In the genomic region with DNA sequence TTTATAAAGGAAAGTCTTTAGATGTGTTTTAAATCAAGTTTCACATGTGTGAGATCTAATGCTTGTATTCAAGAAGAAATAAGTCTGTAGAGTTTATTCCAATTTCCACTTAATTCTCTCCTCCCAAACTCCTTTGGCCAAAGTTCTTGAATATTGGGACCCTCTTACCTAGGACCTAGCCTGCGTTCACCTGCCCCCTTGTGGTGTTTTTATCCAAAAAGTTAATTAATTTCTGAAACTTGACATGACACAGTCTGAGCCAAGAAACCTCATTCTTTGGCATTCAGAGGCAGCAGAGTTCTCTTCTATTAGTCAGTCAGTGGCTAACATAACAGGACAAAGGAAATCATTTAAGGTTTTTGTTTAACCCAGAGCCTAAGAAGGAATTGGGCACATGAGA, we compare ENCODE assay signal across 25 mouse cellular contexts. TPM values are rescaled to one million over a fixed set of nuclear protein-coding genes. Genes with fewer than 3 reads are reported as not detected.
A peak's percentile ranks its signal among the peaks of the same experiment; 100 is the strongest.
DNase-seq lines count a peak whose midpoint lies in the region; ATAC-seq and TF ChIP-seq lines count a peak whose summit lies in the region.
"Had no signal": no experiment of that assay in that cellular context is flagged by ENCODE, and none has a peak within 500 bp of the region (broad histone marks: within the 10 kb centered on the region; RNA-seq: fewer than 3 reads in every experiment).

No protein-coding gene starts in this region.

- H3K27ac ChIP-seq in liver, adult 2 months (replicated peaks; ENCODE audit: insufficient read depth, low read depth, low read length) = no peak overlapping the region
- no peak overlapping the region for H3K27ac ChIP-seq in CH12.LX (ENCODE audit: insufficient read depth, low read depth)
- H3K27ac ChIP-seq: embryonic facial prominence, embryonic 15.5 days; forebrain, embryonic 15.5 days; heart, embryonic 13.5 days; hindbrain, embryonic 15.5 days had no signal

- no peak overlapping the region for H3K4me3 ChIP-seq in liver, adult 2 months (ENCODE audit: insufficient read depth, low read depth, low read length)
- H3K4me3 ChIP-seq in CH12.LX (replicated peaks in 1 of 3; ENCODE audit: low read depth in 2 of 3, low read length in 2 of 3, poor library complexity in 1 of 3) = no peak overlapping the region
- H3K4me3 ChIP-seq: embryonic facial prominence, embryonic 15.5 days; erythroblast, embryonic 14.5 days; forebrain, embryonic 15.5 days; heart, embryonic 13.5 days; hindbrain, embryonic 15.5 days had no signal

- no peaks in the 10 kb centered on the region for H3K9me3 ChIP-seq in CH12.LX (replicated peaks; ENCODE audit: low read length)
- H3K9me3 ChIP-seq: embryonic facial prominence, embryonic 15.5 days; forebrain, embryonic 15.5 days; heart, embryonic 13.5 days; hindbrain, embryonic 15.5 days had no signal

- 43% methylated on average over 1 of the region's 1 CpGs for WGBS in liver, adult 2 months

- TF ChIP-seq CTCF in liver, adult 2 months (IDR thresholded peaks at IDR 0.05; ENCODE audit: low read depth, low read length) = no peak
- peak in 1 of 2 experiments; percentile 42; a peak in 2 of 4 replicates for TF ChIP-seq CTCF in CH12.LX (conservative IDR thresholded peaks at IDR 0.05 in 1 of 2, IDR thresholded peaks at IDR 0.05 in 1 of 2; ENCODE audit: low read depth in 2 of 2, low read length in 2 of 2)

- ATAC-seq in erythroid progenitor cell, adult 5-6 weeks (replicated peaks; ENCODE audit: low FRiP score, poor library complexity, severe bottlenecking) = no peak
- ATAC-seq: CD4-positive, CD25-positive, alpha-beta regulatory T cell, adult 4 months; forebrain, embryonic 15.5 days had no signal

- H3K4me2 ChIP-seq in CH12.LX (ENCODE audit: insufficient read depth, low read depth, poor library complexity, severe bottlenecking) = no peak overlapping the region
- H3K4me2 ChIP-seq: embryonic facial prominence, embryonic 15.5 days; forebrain, embryonic 15.5 days; heart, embryonic 13.5 days; hindbrain, embryonic 15.5 days had no signal

- H3K9ac ChIP-seq in liver, adult 2 months (ENCODE audit: low read depth, low read length) = no peak overlapping the region
- no peak overlapping the region for H3K9ac ChIP-seq in CH12.LX (ENCODE audit: insufficient read depth, low read depth)
- H3K9ac ChIP-seq: embryonic facial prominence, embryonic 15.5 days; forebrain, embryonic 15.5 days; heart, embryonic 13.5 days; hindbrain, embryonic 15.5 days had no signal

- no peaks in the 10 kb centered on the region for H3K36me3 ChIP-seq in liver, adult 2 months (ENCODE audit: control insufficient read depth, insufficient read depth, low read length)
- no peaks in the 10 kb centered on the region for H3K36me3 ChIP-seq in CH12.LX (replicated peaks in 1 of 2; ENCODE audit: control insufficient read depth in 1 of 2, insufficient read depth in 1 of 2, low read length in 1 of 2)
- H3K36me3 ChIP-seq: embryonic facial prominence, embryonic 15.5 days; forebrain, embryonic 15.5 days; heart, embryonic 13.5 days; hindbrain, embryonic 15.5 days had no signal

- dilution Hi-C loops in CH12.LX (cut with MboI; ENCODE audit: extremely low pct_ligation_motif_present, extremely low pct_unique_long_range_greater_than_20kb, low sequenced_read_pairs) = no loop called here

- in situ Hi-C loops in CH12.LX (cut with MboI; ENCODE audit: low pct_ligation_motif_present, low pct_unique_long_range_greater_than_20kb, low sequenced_read_pairs) = no loop called here

- peak; percentile 41 for DNase-seq in liver, adult 2 months (ENCODE audit: extremely low read depth, low read depth, low spot score)
- no peak for DNase-seq in liver
- peak; percentile 6 for DNase-seq in 3T3-L1 (ENCODE audit: low read depth, low spot score)
- DNase-seq in CH12.LX (ENCODE audit: extremely low read depth) = no peak
- peak; percentile 6 for DNase-seq in adipocyte (ENCODE audit: low spot score)
- DNase-seq in cerebellum, adult 11 months = no peak
- DNase-seq: adrenal gland, postnatal 10 days; B cell, adult 2 months; cerebellum, adult 18-20 months; cerebellum, adult 9-11 months; cerebellum, postnatal 36 days; embryo, embryonic 11 days; gastrocnemius, postnatal 36 days; heart, adult 11 months; heart, postnatal 36 days had no signal

- peak; percentile 28 for TF ChIP-seq RAD21 in CH12.LX (IDR thresholded peaks at IDR 0.05; ENCODE audit: low read depth, low read length)

- no peak for TF ChIP-seq EP300 in CH12.LX (IDR thresholded peaks at IDR 0.05; ENCODE audit: low read length)

- H3K4me1 ChIP-seq in liver, adult 2 months (ENCODE audit: control insufficient read depth, insufficient read depth, low read length) = no peaks in the 10 kb centered on the region
- no peaks in the 10 kb centered on the region for H3K4me1 ChIP-seq in CH12.LX (ENCODE audit: control insufficient read depth in 1 of 2, insufficient read depth in 2 of 2)
- H3K4me1 ChIP-seq: embryonic facial prominence, embryonic 15.5 days; forebrain, embryonic 15.5 days; heart, embryonic 13.5 days; hindbrain, embryonic 15.5 days had no signal

- H3K79me2 ChIP-seq in liver, adult 2 months (ENCODE audit: control insufficient read depth, insufficient read depth, low read length) = no peaks in the 10 kb centered on the region
- no peaks in the 10 kb centered on the region for H3K79me2 ChIP-seq in CH12.LX (replicated peaks; ENCODE audit: control insufficient read depth, extremely low read depth, insufficient read depth, poor library complexity, severe bottlenecking)

- no peak for TF ChIP-seq POLR2A in liver, adult 2 months (IDR thresholded peaks at IDR 0.05; ENCODE audit: extremely low read depth, insufficient read depth, low read length)
- TF ChIP-seq POLR2A in CH12.LX (IDR thresholded peaks at IDR 0.05; ENCODE audit: low read depth, low read length) = no peak

- H3K27me3 ChIP-seq in liver, adult 2 months (ENCODE audit: control insufficient read depth, insufficient read depth, low read length) = no peaks in the 10 kb centered on the region
- no peaks in the 10 kb centered on the region for H3K27me3 ChIP-seq in CH12.LX (replicated peaks)
- H3K27me3 ChIP-seq: embryonic facial prominence, embryonic 15.5 days; forebrain, embryonic 15.5 days; heart, embryonic 13.5 days; hindbrain, embryonic 15.5 days had no signal

TF ChIP-seq in CH12.LX, 34 proteins besides CTCF, POLR2A, EP300 and RAD21:
- TF ChIP-seq MYC (IDR thresholded peaks at IDR 0.05; ENCODE audit: low read depth, low read length) (no peak), SMC3 (IDR thresholded peaks at IDR 0.05; ENCODE audit: low read depth, low read length) (peak; percentile 50)

RNA-seq across cellular contexts. Expression of gene Foxa1, which starts 32.2 kb away (rescaled TPM):
- total RNA-seq in liver, adult 2 months (2014; rRNA removed) = 4.1 and 5.2 TPM in 2 replicates
- polyA plus RNA-seq in liver, adult 2 months (2012; rRNA removed) = 11.8 and 15.2 TPM in 2 replicates
- total RNA-seq in CH12.LX (2012; rRNA removed) (not detected in 2 replicates), CH12.LX (2014; rRNA removed) (not detected in 2 replicates)
- not detected in 2 replicates for polyA plus RNA-seq in CH12.LX (2012; ENCODE audit: insufficient read length, low read depth)
- total RNA-seq in erythroid progenitor cell, adult 5-6 weeks (2015; ENCODE audit: low replicate concordance) = not detected in 2 replicates
- not detected in 2 replicates for total RNA-seq in erythroid progenitor cell, adult 5-6 weeks (2017; ENCODE audit: low replicate concordance)
- total RNA-seq: gastrocnemius, adult 8-10 months; gastrocnemius, postnatal 36 days; heart, postnatal 36 days had no signal
- polyA plus RNA-seq: CD4-positive, CD25-positive, alpha-beta regulatory T cell, adult 4 months; erythroblast, embryonic 14.5 days; heart, postnatal 0 days had no signal

RNA-seq across cellular contexts. Expression of gene Ttc6, which starts 49.4 kb away (rescaled TPM):
- 1.0 and 1.1 TPM in 2 replicates for total RNA-seq in liver, adult 2 months (2014; rRNA removed)
- 0.87 and 1.0 TPM in 2 replicates for polyA plus RNA-seq in liver, adult 2 months (2012; rRNA removed)
- total RNA-seq in CH12.LX (2012; rRNA removed) = not detected in 2 replicates
- not detected in 2 replicates for total RNA-seq in CH12.LX (2014; rRNA removed)
- polyA plus RNA-seq in CH12.LX (2012; ENCODE audit: insufficient read length, low read depth) = not detected in 2 replicates
- not detected in 2 replicates for total RNA-seq in erythroid progenitor cell, adult 5-6 weeks (2015; ENCODE audit: low replicate concordance)
- total RNA-seq in erythroid progenitor cell, adult 5-6 weeks (2017; ENCODE audit: low replicate concordance) = not detected in 2 replicates
- total RNA-seq: adrenal gland, postnatal 4 days; gastrocnemius, adult 8-10 months; gastrocnemius, postnatal 36 days; heart, postnatal 36 days had no signal
- polyA plus RNA-seq: CD4-positive, CD25-positive, alpha-beta regulatory T cell, adult 4 months; erythroblast, embryonic 14.5 days; heart, postnatal 0 days had no signal

Comparison
In these comparisons a context has a peak if more than half of its experiments do, and no peak if none do; other contexts are left out.
1. DNase-seq: peak in liver, adult 2 months (single experiment), 3T3-L1 (single experiment) and adipocyte (single experiment); none in liver (single experiment), CH12.LX (single experiment) and cerebellum, adult 11 months (single experiment).